Mouse (Mus musculus): ENCODE measurements around the gene Usp19. TPM values are rescaled to one million over a fixed set of nuclear protein-coding genes. Genes with fewer than 3 reads are reported as not detected.

The Usp19 gene
- 10 to 100 TPM; 15.7 to 18.4 (median 18.4) TPM for polyA plus RNA-seq (2017; shearing (Covaris generic))

DNA sequence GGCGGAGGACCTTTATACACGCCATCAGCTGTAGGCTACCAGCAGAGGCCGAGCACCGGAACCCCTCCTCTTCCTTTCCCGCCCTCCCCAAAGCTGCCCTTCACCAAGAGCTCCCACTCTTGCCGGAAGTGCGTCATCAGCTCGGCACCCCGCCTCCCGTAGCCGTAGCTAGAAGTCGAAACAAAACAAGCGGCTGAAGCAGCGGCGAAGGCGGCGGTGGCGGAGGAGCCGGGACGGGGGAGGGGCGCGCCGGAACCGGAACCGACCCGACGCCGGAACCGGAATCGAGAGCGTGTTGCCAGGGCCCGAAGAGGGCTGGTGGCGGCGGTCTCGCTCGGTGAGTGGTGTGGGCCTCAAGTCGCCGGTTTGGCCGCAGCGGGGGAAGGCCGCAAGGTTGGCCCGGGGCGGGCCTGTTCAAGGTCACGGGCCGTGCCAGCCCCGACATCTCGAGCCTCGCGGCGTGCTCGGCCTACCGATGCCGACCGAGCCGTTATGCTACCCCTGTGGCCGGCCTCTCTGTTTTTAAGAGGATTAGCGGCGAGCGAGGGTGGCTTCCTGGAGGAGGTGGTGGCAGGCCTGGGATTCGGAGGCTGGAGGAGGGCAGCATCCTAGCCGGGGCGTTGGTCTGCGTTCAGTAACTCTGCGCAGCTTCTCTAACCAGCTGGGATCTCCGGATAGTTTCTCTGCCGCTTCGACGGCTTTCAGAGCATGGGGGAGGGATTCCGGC lies at the start of gene Usp19:
Usp19 (plus strand) TSS at position 44 of the 727 bp plus-strand sequence.
- peak; percentile 94 for ATAC-seq

DNA sequence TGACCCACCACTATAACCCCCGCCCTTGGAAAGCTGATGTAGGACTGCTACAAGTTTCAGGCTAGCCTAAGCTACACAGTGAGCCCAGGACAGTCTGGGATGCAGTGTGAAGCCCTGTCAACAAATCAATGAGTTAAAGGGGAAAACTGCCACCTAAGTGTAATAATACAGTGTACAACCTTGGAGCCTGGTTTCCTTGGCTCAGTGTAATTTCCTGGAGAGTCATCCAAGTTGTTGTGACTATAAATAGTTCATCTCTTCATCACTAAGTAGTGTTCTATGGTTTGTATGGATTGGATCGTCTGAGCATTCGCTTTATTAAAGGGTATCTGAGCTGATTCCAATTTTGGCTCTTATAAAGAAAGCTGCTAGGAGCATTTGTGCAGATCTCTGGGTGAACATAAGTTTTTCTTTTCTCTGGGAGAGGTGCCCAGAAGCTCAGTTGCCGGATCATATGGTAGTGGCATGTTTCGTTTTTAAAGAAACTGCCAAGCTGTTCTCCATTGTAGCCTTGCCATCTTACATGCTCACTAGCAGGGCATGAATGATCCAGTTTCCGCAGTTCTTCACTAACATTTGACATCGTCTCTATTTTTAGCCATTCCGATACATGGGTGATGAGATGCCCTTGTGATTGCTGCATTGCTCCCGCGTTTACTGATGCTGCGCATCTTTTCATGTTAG lies 49.0 kb upstream of the Usp19 start:
- no peak for ATAC-seq

DNA sequence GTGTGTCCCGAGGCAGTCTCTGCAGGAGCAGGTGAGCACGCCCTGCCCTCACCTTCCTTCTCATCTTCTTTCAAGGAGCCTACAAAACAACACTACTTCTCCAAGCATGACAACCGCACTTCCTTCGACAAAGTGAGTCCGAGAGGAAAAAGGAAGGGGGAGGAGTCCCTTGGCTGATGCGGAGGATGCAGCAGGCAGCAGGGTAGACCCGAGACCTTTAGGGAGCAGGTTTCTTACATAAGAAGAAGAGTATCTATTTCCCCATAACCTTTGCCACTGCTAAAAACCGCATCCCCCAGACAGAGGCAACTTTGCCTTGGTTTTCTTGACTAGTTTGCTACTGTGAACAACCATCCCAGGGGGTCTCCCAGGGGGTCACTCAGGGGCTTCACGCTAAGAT lies 45.3 kb upstream of the Usp19 start:
- no peak for ATAC-seq

DNA sequence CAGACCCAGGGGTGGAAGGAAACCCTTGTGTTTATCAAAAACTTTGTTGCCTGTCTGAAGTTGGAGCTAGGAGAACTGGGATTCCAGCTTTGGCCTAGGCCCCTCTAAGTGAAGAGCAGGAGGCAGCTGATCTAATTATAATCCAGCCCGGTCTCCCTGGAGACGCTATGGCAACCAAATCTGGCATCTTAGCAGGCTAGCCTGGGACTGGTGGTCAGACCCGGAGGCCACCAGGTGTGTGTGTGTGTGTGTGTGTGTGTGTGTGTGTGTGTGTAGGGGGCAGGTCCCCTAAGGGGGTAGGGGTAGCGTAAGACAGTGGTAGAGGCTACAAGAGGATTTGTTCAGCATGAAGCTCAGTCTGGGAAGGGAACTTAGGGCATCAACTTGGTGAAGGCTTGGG lies 40.5 kb upstream of the Usp19 start:
- ATAC-seq, result no peak

DNA sequence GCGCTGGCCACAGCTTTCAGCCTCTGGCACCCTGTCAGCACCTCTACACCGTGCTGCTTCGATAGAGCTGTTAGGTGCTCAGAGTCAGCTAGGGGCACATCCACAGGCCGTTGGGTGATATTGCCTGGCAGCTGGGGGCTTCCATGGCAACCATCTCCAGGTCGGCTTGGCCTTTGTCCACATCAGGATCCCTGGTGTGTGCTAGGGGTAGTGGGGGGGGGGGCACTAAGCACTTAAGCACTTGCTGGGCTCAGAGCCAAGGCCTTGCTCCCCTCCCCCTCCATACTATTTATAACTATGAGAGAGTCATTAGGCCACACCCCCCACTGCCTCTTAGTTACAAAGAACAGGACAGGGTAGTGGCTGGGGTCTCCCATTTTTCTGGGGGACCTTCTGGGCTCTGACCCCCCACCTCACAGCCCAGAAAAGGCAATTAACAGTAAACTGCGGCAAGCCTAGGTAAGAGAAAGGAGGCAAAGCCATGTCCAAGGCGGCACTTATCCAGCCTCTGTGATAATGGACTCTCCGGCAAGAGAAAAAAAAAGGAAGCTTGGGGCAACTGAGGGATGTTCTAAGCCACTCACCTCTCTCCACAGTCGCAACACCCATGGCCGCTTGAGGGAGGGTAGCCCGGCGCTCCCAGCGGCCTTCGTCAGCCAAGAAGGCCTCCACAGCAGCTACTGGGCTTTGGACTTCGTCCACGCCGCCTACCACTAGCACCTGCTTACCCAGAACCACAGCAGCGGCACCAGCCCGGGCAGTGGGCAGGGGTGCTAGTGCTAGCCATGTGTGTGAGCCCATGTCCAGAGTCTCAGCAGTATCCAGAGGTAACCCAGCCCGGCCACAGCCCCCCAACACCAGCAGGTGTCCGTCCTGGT lies 39.9 kb upstream of the Usp19 start:
- ATAC-seq, result no peak

GRCm38 (mm10) chr9:108451170-108451493 lies 39.3 kb upstream of the Usp19 start:
- ATAC-seq, result no peak

GRCm38 (mm10) chr9:108451519-108452160 lies 38.8 kb upstream of the Usp19 start:
- no peak for ATAC-seq

DNA sequence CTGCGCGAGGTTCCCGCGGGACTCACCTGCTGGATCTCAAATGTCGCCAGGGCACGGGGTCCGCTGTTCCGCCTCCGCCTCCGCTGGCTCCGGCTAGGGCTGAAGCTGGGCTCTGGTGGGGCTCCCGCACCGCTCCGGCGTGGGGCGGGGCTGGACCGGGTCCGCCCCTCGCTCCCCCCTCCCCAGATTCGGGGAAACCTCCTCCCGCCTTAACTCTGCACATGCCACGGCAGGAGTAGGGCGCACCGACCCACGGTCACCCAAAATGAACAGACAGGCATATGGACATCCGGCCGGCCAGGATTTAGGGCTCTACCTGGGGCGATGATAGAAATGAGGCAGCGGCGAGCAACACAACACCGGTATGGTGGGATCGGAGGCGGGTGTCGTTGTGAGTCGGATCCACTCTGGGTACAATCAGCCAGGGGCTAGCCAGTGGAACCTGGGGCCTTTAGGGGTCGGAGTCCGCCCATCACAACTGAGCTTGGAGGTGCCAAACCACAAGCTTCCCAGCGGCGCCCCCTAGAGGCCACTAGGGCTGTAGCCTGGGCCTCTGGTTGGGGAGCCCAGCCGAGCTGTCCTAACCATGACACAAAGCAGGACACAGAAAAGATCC lies 38.0 kb upstream of the Usp19 start:
- peak; percentile 69 for ATAC-seq

GRCm38 (mm10) chr9:108452911-108453310 lies 37.5 kb upstream of the Usp19 start:
- no peak for ATAC-seq

GRCm38 (mm10) chr9:108453458-108453857 lies 36.9 kb upstream of the Usp19 start:
- ATAC-seq, result no peak

- ATAC-seq, result no peak
Measured at GRCm38 (mm10) chr9:108454429-108454828, 36.0 kb upstream of the Usp19 start.

GRCm38 (mm10) chr9:108455747-108456571 lies 34.4 kb upstream of the Usp19 start:
- no peak for ATAC-seq

GRCm38 (mm10) chr9:108456953-108457352 lies 33.4 kb upstream of the Usp19 start:
- no peak for ATAC-seq

- peak; percentile 54 for ATAC-seq
Measured at GRCm38 (mm10) chr9:108459939-108460318, 30.5 kb upstream of the Usp19 start.

DNA sequence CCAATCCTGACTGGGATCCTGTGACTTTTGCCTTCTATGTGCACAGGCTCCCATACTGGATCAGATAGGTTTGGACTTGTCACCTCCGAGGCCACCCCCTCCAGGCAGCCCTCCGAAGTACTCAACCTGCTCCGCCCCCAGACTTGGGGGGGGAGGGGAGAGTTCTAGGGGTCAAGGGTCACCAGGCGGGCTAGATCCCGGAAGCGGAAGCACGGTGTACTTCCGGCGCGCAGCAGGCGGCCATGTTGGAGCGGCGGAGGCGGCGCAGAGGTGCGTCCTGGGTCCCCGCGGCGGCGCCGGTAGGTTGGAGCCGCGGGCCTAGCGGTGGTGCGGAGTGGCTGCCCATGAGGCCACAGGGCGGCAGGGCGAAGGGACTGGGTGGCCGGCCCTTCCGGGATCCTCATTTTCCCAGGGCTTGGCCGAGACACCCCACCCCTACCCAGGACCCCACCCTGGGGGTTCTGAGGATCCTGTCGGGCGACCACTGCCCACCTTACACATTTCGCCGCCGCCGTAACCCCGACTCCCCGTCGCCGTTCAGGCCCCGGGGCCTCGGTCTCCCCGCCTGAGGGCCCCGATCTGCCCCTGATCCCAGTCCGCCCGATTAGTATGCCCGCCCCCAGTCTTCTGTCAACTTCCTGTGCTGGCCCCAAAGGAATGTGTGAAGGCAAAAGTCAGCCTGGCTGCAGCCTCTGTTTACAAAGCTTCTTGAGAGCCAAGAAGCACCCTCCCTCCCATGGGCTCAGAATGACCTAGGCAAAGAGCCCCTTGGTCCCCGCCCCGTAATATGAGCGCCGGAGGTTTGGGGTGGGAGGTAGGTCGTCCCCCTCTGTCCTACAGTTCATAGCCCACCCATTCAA lies 29.9 kb upstream of the Usp19 start, which contains the start of gene Ccdc71:
Ccdc71 (plus strand) TSS at position 209 of the 860 bp plus-strand sequence.
- peak; percentile 89 for ATAC-seq

- ATAC-seq, result no peak
Measured at GRCm38 (mm10) chr9:108461181-108461631, 29.2 kb upstream of the Usp19 start, which contains the start of gene Klhdc8b. TSS of gene Klhdc8b (minus strand) at chr9:108461581.

DNA sequence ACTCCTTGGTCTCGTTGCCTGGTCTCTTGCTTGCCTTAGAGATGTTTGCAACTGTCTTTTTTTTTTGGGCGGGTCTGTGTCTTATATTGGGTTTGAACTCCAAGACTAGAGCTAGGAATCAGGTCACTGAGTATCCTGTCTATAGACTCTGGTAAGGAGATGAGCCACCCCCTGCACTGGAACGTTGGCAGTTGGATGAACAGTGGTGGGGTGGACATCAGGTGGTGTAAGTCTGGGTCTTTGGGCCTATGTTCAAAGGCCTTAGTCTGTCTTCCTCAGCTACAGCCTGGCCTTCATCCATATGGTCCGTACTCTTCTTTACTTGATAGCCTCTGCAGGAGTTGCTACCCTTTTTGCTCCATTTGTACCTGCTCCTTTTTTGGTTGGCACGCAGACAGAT lies 28.7 kb upstream of the Usp19 start:
- ATAC-seq, result no peak

DNA sequence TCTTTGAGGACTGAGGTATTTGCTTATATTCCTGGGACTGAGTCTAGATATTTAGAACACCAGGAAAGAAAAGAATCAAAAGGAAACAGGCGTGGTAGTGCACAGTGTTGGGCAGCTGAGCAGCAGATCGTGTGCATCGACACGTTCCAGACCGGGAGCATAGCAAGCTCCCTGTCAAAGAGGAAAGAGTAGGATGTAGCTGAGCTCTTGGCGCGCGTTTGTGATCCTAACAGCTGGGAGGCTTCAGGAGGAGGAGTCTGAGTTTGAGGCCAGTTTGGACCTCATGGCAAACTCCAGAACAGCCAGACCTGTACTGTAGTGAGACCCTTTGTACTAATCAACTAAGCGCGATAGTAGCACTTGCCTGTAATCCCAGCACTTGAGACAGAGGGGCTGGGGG lies 28.2 kb upstream of the Usp19 start:
- no peak for ATAC-seq

- no peak for ATAC-seq
Measured at GRCm38 (mm10) chr9:108463713-108464112, 26.7 kb upstream of the Usp19 start.

DNA sequence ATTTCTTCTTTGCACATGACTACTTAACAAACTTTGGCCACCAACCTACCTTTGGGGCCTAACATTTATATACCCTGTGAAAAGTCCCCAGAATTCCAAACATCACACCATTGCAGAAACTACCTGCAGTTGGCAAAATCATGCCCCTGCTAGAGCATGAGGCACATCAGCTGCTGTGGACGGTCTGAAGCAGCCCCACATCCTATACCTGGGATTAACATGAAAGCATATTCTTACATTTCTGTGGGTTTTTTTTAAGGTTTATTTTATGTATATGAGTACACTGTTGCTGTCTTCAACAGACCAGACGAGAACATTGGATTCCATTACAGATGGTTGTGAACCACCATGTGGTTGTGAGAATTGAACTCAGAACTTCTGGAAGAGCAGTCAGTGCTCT lies 24.2 kb upstream of the Usp19 start:
- no peak for ATAC-seq
